Mouse (Mus musculus): ENCODE results near the gene Htr7. TPM values are rescaled to one million over a fixed set of nuclear protein-coding genes. Genes with fewer than 3 reads are reported as not detected.

Gene Htr7
- polyA plus RNA-seq, 1 experiment from 2014 or later, result not detected

- Histone ChIP-seq H3K36me3 (ENCODE audit: control insufficient read depth, insufficient read depth, low read length) (no peaks in the 10 kb centered on the region), H3K27ac (ENCODE audit: low read depth) (no peak overlapping the region), H3K9ac (ENCODE audit: low read length) (no peak overlapping the region), H3K9me3 (ENCODE audit: control insufficient read depth, low read length) (no peaks in the 10 kb centered on the region), H3K4me1 (replicated peaks; ENCODE audit: control insufficient read depth, insufficient read depth, low read length) (no peaks in the 10 kb centered on the region), H3K27me3 (replicated peaks; ENCODE audit: control insufficient read depth, insufficient read depth, low read length) (peaks cover 14% of the 10 kb centered on the region), H3K4me2 (ENCODE audit: low read length) (no peak overlapping the region), H3K4me3 (ENCODE audit: low read depth, low read length) (no peak overlapping the region)
- 72% methylated on average over 2 of the region's 2 CpGs for WGBS
- DNase-seq (ENCODE audit: low spot score) (no peak), ATAC-seq (replicated peaks; ENCODE audit: low FRiP score, low TSS enrichment, low read depth) (no peak)
Observed at GRCm38 (mm10) chr19:36062801-36063529, 5.7 kb upstream of the Htr7 start.

- Histone ChIP-seq H3K27ac (ENCODE audit: low read depth) (no peak overlapping the region), H3K36me3 (ENCODE audit: control insufficient read depth, insufficient read depth, low read length) (no peaks in the 10 kb centered on the region), H3K9me3 (ENCODE audit: control insufficient read depth, low read length) (no peaks in the 10 kb centered on the region), H3K4me3 (ENCODE audit: low read depth, low read length) (peak overlapping the region; percentile 46), H3K4me1 (replicated peaks; ENCODE audit: control insufficient read depth, insufficient read depth, low read length) (no peaks in the 10 kb centered on the region; the same call in 1 of the 2 replicates), H3K4me2 (ENCODE audit: low read length) (peak overlapping the region; percentile 74), H3K9ac (ENCODE audit: low read length) (no peak overlapping the region), H3K27me3 (replicated peaks; ENCODE audit: control insufficient read depth, insufficient read depth, low read length) (peaks cover 48% of the 10 kb centered on the region)
- ATAC-seq (replicated peaks; ENCODE audit: low FRiP score, low TSS enrichment, low read depth) (peak; percentile 70; the same call in 1 of the 2 replicates), DNase-seq (ENCODE audit: low spot score) (peak; percentile 55)
- WGBS, result 10% methylated on average over 49 of the region's 49 CpGs
Observed at GRCm38 (mm10) chr19:36056502-36057221, 645 bp downstream of the Htr7 start.

GRCm38 (mm10) chr19:36046046-36046445 is 11.3 kb downstream of the Htr7 start:
- Histone ChIP-seq H3K36me3 (ENCODE audit: control insufficient read depth, insufficient read depth, low read length) (no peaks in the 10 kb centered on the region), H3K9ac (ENCODE audit: low read length) (no peak overlapping the region), H3K4me3 (ENCODE audit: low read depth, low read length) (no peak overlapping the region), H3K4me1 (replicated peaks; ENCODE audit: control insufficient read depth, insufficient read depth, low read length) (no peaks in the 10 kb centered on the region), H3K27ac (ENCODE audit: low read depth) (no peak overlapping the region), H3K4me2 (ENCODE audit: low read length) (no peak overlapping the region), H3K9me3 (ENCODE audit: control insufficient read depth, low read length) (no peaks in the 10 kb centered on the region), H3K27me3 (replicated peaks; ENCODE audit: control insufficient read depth, insufficient read depth, low read length) (no peaks in the 10 kb centered on the region)
- ATAC-seq (replicated peaks; ENCODE audit: low FRiP score, low TSS enrichment, low read depth) (no peak), DNase-seq (ENCODE audit: low spot score) (no peak)
- WGBS, result 81% methylated on average over 7 of the region's 7 CpGs

- no peaks in the 10 kb centered on the region for H3K27me3 ChIP-seq (replicated peaks; ENCODE audit: control insufficient read depth, insufficient read depth, low read length)
- no peak overlapping the region for H3K4me2 ChIP-seq (ENCODE audit: low read length)
- no peak overlapping the region for H3K4me3 ChIP-seq (ENCODE audit: low read depth, low read length)
- no peaks in the 10 kb centered on the region for H3K9me3 ChIP-seq (ENCODE audit: control insufficient read depth, low read length)
- no peak overlapping the region for H3K27ac ChIP-seq (ENCODE audit: low read depth)
- H3K9ac ChIP-seq (ENCODE audit: low read length), result no peak overlapping the region
- WGBS, result 20% methylated on average over 3 of the region's 3 CpGs
- H3K36me3 ChIP-seq (ENCODE audit: control insufficient read depth, insufficient read depth, low read length), result no peaks in the 10 kb centered on the region
- no peak for DNase-seq (ENCODE audit: low spot score)
- ATAC-seq (replicated peaks; ENCODE audit: low FRiP score, low TSS enrichment, low read depth), result no peak
- no peaks in the 10 kb centered on the region for H3K4me1 ChIP-seq (replicated peaks; ENCODE audit: control insufficient read depth, insufficient read depth, low read length)
Observed at GRCm38 (mm10) chr19:36014836-36015235, 42.5 kb downstream of the Htr7 start.

- no peak for ATAC-seq (replicated peaks; ENCODE audit: low FRiP score, low TSS enrichment, low read depth)
- Histone ChIP-seq H3K4me3 (ENCODE audit: low read depth, low read length) (no peak overlapping the region), H3K4me1 (replicated peaks; ENCODE audit: control insufficient read depth, insufficient read depth, low read length) (no peaks in the 10 kb centered on the region), H3K9me3 (ENCODE audit: control insufficient read depth, low read length) (no peaks in the 10 kb centered on the region), H3K36me3 (ENCODE audit: control insufficient read depth, insufficient read depth, low read length) (no peaks in the 10 kb centered on the region), H3K27me3 (replicated peaks; ENCODE audit: control insufficient read depth, insufficient read depth, low read length) (no peaks in the 10 kb centered on the region), H3K27ac (ENCODE audit: low read depth) (no peak overlapping the region), H3K4me2 (ENCODE audit: low read length) (no peak overlapping the region), H3K9ac (ENCODE audit: low read length) (no peak overlapping the region)
- DNase-seq (ENCODE audit: low spot score), result no peak
- WGBS, result 78% methylated on average over 6 of the region's 6 CpGs
Observed at GRCm38 (mm10) chr19:36006277-36006676, 51.0 kb downstream of the Htr7 start.

- no peak overlapping the region for H3K4me2 ChIP-seq (ENCODE audit: low read length)
- H3K9me3 ChIP-seq (ENCODE audit: control insufficient read depth, low read length), result no peaks in the 10 kb centered on the region
- no peak for ATAC-seq (replicated peaks; ENCODE audit: low FRiP score, low TSS enrichment, low read depth)
- DNase-seq (ENCODE audit: low spot score), result no peak
- H3K4me3 ChIP-seq (ENCODE audit: low read depth, low read length), result no peak overlapping the region
- no peaks in the 10 kb centered on the region for H3K36me3 ChIP-seq (ENCODE audit: control insufficient read depth, insufficient read depth, low read length)
- no peak overlapping the region for H3K27ac ChIP-seq (ENCODE audit: low read depth)
- no peaks in the 10 kb centered on the region for H3K4me1 ChIP-seq (replicated peaks; ENCODE audit: control insufficient read depth, insufficient read depth, low read length)
- no peak overlapping the region for H3K9ac ChIP-seq (ENCODE audit: low read length)
- 55% methylated on average over 2 of the region's 2 CpGs for WGBS
- H3K27me3 ChIP-seq (replicated peaks; ENCODE audit: control insufficient read depth, insufficient read depth, low read length), result no peaks in the 10 kb centered on the region
Observed at GRCm38 (mm10) chr19:36004961-36005360, 52.3 kb downstream of the Htr7 start.

- WGBS, result 50% methylated on average over 17 of the region's 17 CpGs
Observed at GRCm38 (mm10) chr19:36002476-36003445, 54.5 kb downstream of the Htr7 start.

GRCm38 (mm10) chr19:36001512-36001911 is 55.8 kb downstream of the Htr7 start:
- Histone ChIP-seq H3K4me3 (ENCODE audit: low read depth, low read length) (no peak overlapping the region), H3K9me3 (ENCODE audit: control insufficient read depth, low read length) (no peaks in the 10 kb centered on the region), H3K4me1 (replicated peaks; ENCODE audit: control insufficient read depth, insufficient read depth, low read length) (no peaks in the 10 kb centered on the region), H3K27me3 (replicated peaks; ENCODE audit: control insufficient read depth, insufficient read depth, low read length) (no peaks in the 10 kb centered on the region), H3K9ac (ENCODE audit: low read length) (no peak overlapping the region), H3K27ac (ENCODE audit: low read depth) (no peak overlapping the region), H3K36me3 (ENCODE audit: control insufficient read depth, insufficient read depth, low read length) (no peaks in the 10 kb centered on the region), H3K4me2 (ENCODE audit: low read length) (no peak overlapping the region)
- DNase-seq (ENCODE audit: low spot score) (no peak), ATAC-seq (replicated peaks; ENCODE audit: low FRiP score, low TSS enrichment, low read depth) (no peak)
- WGBS, result 29% methylated on average over 1 of the region's 1 CpGs

More at GRCm38 (mm10) chr19:36002476-36003445, 54.5 kb downstream of the Htr7 start:
- no peak overlapping the region for H3K9ac ChIP-seq (ENCODE audit: low read length)
- no peak overlapping the region for H3K27ac ChIP-seq (ENCODE audit: low read depth)
- H3K36me3 ChIP-seq (ENCODE audit: control insufficient read depth, insufficient read depth, low read length), result no peaks in the 10 kb centered on the region
- H3K9me3 ChIP-seq (ENCODE audit: control insufficient read depth, low read length), result no peaks in the 10 kb centered on the region
- ATAC-seq (replicated peaks; ENCODE audit: low FRiP score, low TSS enrichment, low read depth) (no peak), DNase-seq (ENCODE audit: low spot score) (no peak)
- H3K4me1 ChIP-seq (replicated peaks; ENCODE audit: control insufficient read depth, insufficient read depth, low read length), result no peaks in the 10 kb centered on the region
- no peaks in the 10 kb centered on the region for H3K27me3 ChIP-seq (replicated peaks; ENCODE audit: control insufficient read depth, insufficient read depth, low read length)
- no peak overlapping the region for H3K4me2 ChIP-seq (ENCODE audit: low read length)
- H3K4me3 ChIP-seq (ENCODE audit: low read depth, low read length), result no peak overlapping the region
